Mouse (Mus musculus): ENCODE measurements around the gene Ptpn20. TPM values are rescaled to one million over a fixed set of nuclear protein-coding genes. Genes with fewer than 3 reads are reported as not detected.

Ptpn20 gene
- polyA plus RNA-seq, 1 experiment from 2014 or later, result 0.04 TPM

- H3K9ac ChIP-seq (ENCODE audit: low read depth, low read length), result no peak overlapping the region
- H3K27me3 ChIP-seq (replicated peaks; ENCODE audit: control insufficient read depth, insufficient read depth, low read length), result no peaks in the 10 kb centered on the region
- no peaks in the 10 kb centered on the region for H3K9me3 ChIP-seq (ENCODE audit: control insufficient read depth)
- 94% methylated on average over 4 of the region's 4 CpGs for WGBS
- no peak for TF ChIP-seq CTCF (IDR thresholded peaks at IDR 0.05; ENCODE audit: low read depth)
- H3K36me3 ChIP-seq (ENCODE audit: control insufficient read depth, insufficient read depth), result no peaks in the 10 kb centered on the region
- H3K4me3 ChIP-seq (ENCODE audit: low read depth, low read length), result no peak overlapping the region
- H3K4me1 ChIP-seq (replicated peaks; ENCODE audit: control insufficient read depth, insufficient read depth, low read length), result no peaks in the 10 kb centered on the region
- H3K4me2 ChIP-seq (replicated peaks; ENCODE audit: low read depth), result no peak overlapping the region
- no peak for ATAC-seq
- no peak overlapping the region for H3K27ac ChIP-seq (ENCODE audit: low read depth, low read length)
These were observed 45.3 kb downstream of the Ptpn20 start for GRCm38 (mm10) chr14:33634354-33634753.

GRCm38 (mm10) chr14:33634774-33635173 is 45.8 kb downstream of the Ptpn20 start:
- H3K4me3 ChIP-seq (ENCODE audit: low read depth, low read length), result no peak overlapping the region
- H3K4me1 ChIP-seq (replicated peaks; ENCODE audit: control insufficient read depth, insufficient read depth, low read length), result no peaks in the 10 kb centered on the region
- no peak for ATAC-seq
- no peak overlapping the region for H3K4me2 ChIP-seq (replicated peaks; ENCODE audit: low read depth)
- no peaks in the 10 kb centered on the region for H3K27me3 ChIP-seq (replicated peaks; ENCODE audit: control insufficient read depth, insufficient read depth, low read length)
- WGBS, result 94% methylated on average over 1 of the region's 1 CpGs
- TF ChIP-seq CTCF (IDR thresholded peaks at IDR 0.05; ENCODE audit: low read depth), result no peak
- H3K9ac ChIP-seq (ENCODE audit: low read depth, low read length), result no peak overlapping the region
- H3K36me3 ChIP-seq (ENCODE audit: control insufficient read depth, insufficient read depth), result no peaks in the 10 kb centered on the region
- H3K9me3 ChIP-seq (ENCODE audit: control insufficient read depth), result no peaks in the 10 kb centered on the region
- H3K27ac ChIP-seq (ENCODE audit: low read depth, low read length), result no peak overlapping the region

- ATAC-seq, result no peak
- Histone ChIP-seq H3K4me1 (replicated peaks; ENCODE audit: control insufficient read depth, insufficient read depth, low read length) (no peaks in the 10 kb centered on the region), H3K4me3 (ENCODE audit: low read depth, low read length) (no peak overlapping the region), H3K27me3 (replicated peaks; ENCODE audit: control insufficient read depth, insufficient read depth, low read length) (no peaks in the 10 kb centered on the region), H3K9ac (ENCODE audit: low read depth, low read length) (no peak overlapping the region), H3K4me2 (replicated peaks; ENCODE audit: low read depth) (no peak overlapping the region), H3K27ac (ENCODE audit: low read depth, low read length) (no peak overlapping the region), H3K9me3 (ENCODE audit: control insufficient read depth) (no peaks in the 10 kb centered on the region), H3K36me3 (ENCODE audit: control insufficient read depth, insufficient read depth) (no peaks in the 10 kb centered on the region)
- peak; percentile 61 for TF ChIP-seq CTCF (IDR thresholded peaks at IDR 0.05; ENCODE audit: low read depth)
- 78% methylated on average over 5 of the region's 5 CpGs for WGBS
These were observed 50.4 kb downstream of the Ptpn20 start for GRCm38 (mm10) chr14:33639357-33639756.

GRCm38 (mm10) chr14:33650721-33651120 is 61.7 kb downstream of the Ptpn20 start:
- H3K27ac ChIP-seq (ENCODE audit: low read depth, low read length), result no peak overlapping the region
- 92% methylated on average over 9 of the region's 9 CpGs for WGBS
- H3K9ac ChIP-seq (ENCODE audit: low read depth, low read length), result no peak overlapping the region
- no peak overlapping the region for H3K4me2 ChIP-seq (replicated peaks; ENCODE audit: low read depth)
- no peak for ATAC-seq
- 0 out of 2 replicates have a peak, but pooled peaks have one; percentile 7 for TF ChIP-seq CTCF (IDR thresholded peaks at IDR 0.05; ENCODE audit: low read depth)
- H3K27me3 ChIP-seq (replicated peaks; ENCODE audit: control insufficient read depth, insufficient read depth, low read length), result no peaks in the 10 kb centered on the region
- no peaks in the 10 kb centered on the region for H3K36me3 ChIP-seq (ENCODE audit: control insufficient read depth, insufficient read depth)
- no peaks in the 10 kb centered on the region for H3K4me1 ChIP-seq (replicated peaks; ENCODE audit: control insufficient read depth, insufficient read depth, low read length)
- H3K4me3 ChIP-seq (ENCODE audit: low read depth, low read length), result no peak overlapping the region
- no peaks in the 10 kb centered on the region for H3K9me3 ChIP-seq (ENCODE audit: control insufficient read depth)

- Histone ChIP-seq H3K9ac (ENCODE audit: low read depth, low read length) (no peak overlapping the region), H3K4me2 (replicated peaks; ENCODE audit: low read depth) (no peak overlapping the region), H3K4me3 (ENCODE audit: low read depth, low read length) (no peak overlapping the region), H3K36me3 (ENCODE audit: control insufficient read depth, insufficient read depth) (no peaks in the 10 kb centered on the region), H3K9me3 (ENCODE audit: control insufficient read depth) (no peaks in the 10 kb centered on the region), H3K27ac (ENCODE audit: low read depth, low read length) (no peak overlapping the region), H3K4me1 (replicated peaks; ENCODE audit: control insufficient read depth, insufficient read depth, low read length) (no peaks in the 10 kb centered on the region), H3K27me3 (replicated peaks; ENCODE audit: control insufficient read depth, insufficient read depth, low read length) (no peaks in the 10 kb centered on the region)
- WGBS, result 65% methylated on average over 7 of the region's 7 CpGs
- no peak for ATAC-seq
- TF ChIP-seq CTCF (IDR thresholded peaks at IDR 0.05; ENCODE audit: low read depth), result no peak
These were observed 68.5 kb downstream of the Ptpn20 start for GRCm38 (mm10) chr14:33657471-33657901.

GRCm38 (mm10) chr14:33658331-33658730 is 69.3 kb downstream of the Ptpn20 start:
- H3K4me1 ChIP-seq (replicated peaks; ENCODE audit: control insufficient read depth, insufficient read depth, low read length), result no peaks in the 10 kb centered on the region
- no peak for ATAC-seq
- no peak overlapping the region for H3K27ac ChIP-seq (ENCODE audit: low read depth, low read length)
- no peak for TF ChIP-seq CTCF (IDR thresholded peaks at IDR 0.05; ENCODE audit: low read depth)
- H3K36me3 ChIP-seq (ENCODE audit: control insufficient read depth, insufficient read depth), result no peaks in the 10 kb centered on the region
- no peak overlapping the region for H3K4me2 ChIP-seq (replicated peaks; ENCODE audit: low read depth)
- H3K4me3 ChIP-seq (ENCODE audit: low read depth, low read length), result no peak overlapping the region
- no peaks in the 10 kb centered on the region for H3K27me3 ChIP-seq (replicated peaks; ENCODE audit: control insufficient read depth, insufficient read depth, low read length)
- H3K9ac ChIP-seq (ENCODE audit: low read depth, low read length), result no peak overlapping the region
- no peaks in the 10 kb centered on the region for H3K9me3 ChIP-seq (ENCODE audit: control insufficient read depth)
- WGBS, result 78% methylated on average over 2 of the region's 2 CpGs

- no peak overlapping the region for H3K4me2 ChIP-seq (replicated peaks; ENCODE audit: low read depth)
- H3K9me3 ChIP-seq (ENCODE audit: control insufficient read depth), result no peaks in the 10 kb centered on the region
- no peaks in the 10 kb centered on the region for H3K36me3 ChIP-seq (ENCODE audit: control insufficient read depth, insufficient read depth)
- WGBS, result 48% methylated on average over 9 of the region's 9 CpGs
- no peak overlapping the region for H3K27ac ChIP-seq (ENCODE audit: low read depth, low read length)
- TF ChIP-seq CTCF (IDR thresholded peaks at IDR 0.05; ENCODE audit: low read depth), result no peak
- no peak overlapping the region for H3K4me3 ChIP-seq (ENCODE audit: low read depth, low read length)
- H3K4me1 ChIP-seq (replicated peaks; ENCODE audit: control insufficient read depth, insufficient read depth, low read length), result no peaks in the 10 kb centered on the region
- no peaks in the 10 kb centered on the region for H3K27me3 ChIP-seq (replicated peaks; ENCODE audit: control insufficient read depth, insufficient read depth, low read length)
- ATAC-seq, result no peak
- H3K9ac ChIP-seq (ENCODE audit: low read depth, low read length), result no peak overlapping the region
These were observed 73.1 kb downstream of the Ptpn20 start for GRCm38 (mm10) chr14:33662080-33662479.
